Mouse (Mus musculus): Measurements from ENCODE around the gene Npcd.

GRCm38 (mm10) chr15:79827778-79828210, 6.2 kb downstream of the Npcd start:
- TF ChIP-seq POLR2A (IDR thresholded peaks at IDR 0.05; ENCODE audit: extremely low read depth, insufficient read depth, low read length) (no peak), CTCF (IDR thresholded peaks at IDR 0.05; ENCODE audit: low read depth, low read length) (no peak)
